Mouse (Mus musculus) midbrain, embryonic 10.5 days (tissue): ENCODE data around the gene Fam155a. TPM values are rescaled to one million over a fixed set of nuclear protein-coding genes. Genes with fewer than 3 reads are reported as not detected.

Experiments used
- DNase-seq: peaks from one replicate; pipeline ENCODE4 v3.0.0-alpha.2; 2017; ENCODE audit warnings: low spot score
- H3K27ac ChIP-seq: fragments of 300-500 bp; sonication (generic); replicated peaks from 2 replicates; pipeline ENCODE4 v1.5.1; 2016; ENCODE audit warnings: mild to moderate bottlenecking
- H3K27me3 ChIP-seq: fragments of 300-500 bp; sonication (generic); 2 replicates; pipeline ENCODE4 v1.6.1; 2016; ENCODE audit warnings: low read depth, mild to moderate bottlenecking; ENCODE audit not compliant: poor library complexity, severe bottlenecking
- H3K36me3 ChIP-seq: fragments of 300-500 bp; sonication (generic); 2 replicates; pipeline ENCODE4 v1.6.1; 2016; ENCODE audit warnings: mild to moderate bottlenecking, moderate library complexity
- H3K4me1 ChIP-seq: fragments of 300-500 bp; sonication (generic); 2 replicates; pipeline ENCODE4 v1.6.1; 2016
- H3K4me3 ChIP-seq: fragments of 300-500 bp; sonication (generic); 2 replicates; pipeline ENCODE4 v1.5.1; 2016; ENCODE audit warnings: mild to moderate bottlenecking, moderate library complexity
- H3K9me3 ChIP-seq: fragments of 300-500 bp; sonication (generic); replicated peaks from 2 replicates; pipeline ENCODE4 v1.6.1; 2016; ENCODE audit warnings: mild to moderate bottlenecking
- WGBS: fragments of 180-500 bp; shearing (Covaris S2); methylation state at CpG from one replicate; pipeline ENCODE4 v1.1.7; 2016; 5-methylcytosine and 5-hydroxymethylcytosine counted together
- microRNA-seq: library from miRNA; unstranded; fragments of <30 nt; microRNA quantifications from one replicate; pipeline ENCODE4, GENCODE M21; 2017
- polyA plus RNA-seq: library from polyadenylated mRNA; unstranded; fragments of >200 nt; fragmentation: Nextera tagmentation; extraction: Ambion mirVana; gene quantifications from 2 replicates; pipeline ENCODE4 v1.2.1, GENCODE M21; 2016

Fam155a gene
- polyA plus RNA-seq, 1 experiment from 2014 or later, result 1.8 TPM

DNA sequence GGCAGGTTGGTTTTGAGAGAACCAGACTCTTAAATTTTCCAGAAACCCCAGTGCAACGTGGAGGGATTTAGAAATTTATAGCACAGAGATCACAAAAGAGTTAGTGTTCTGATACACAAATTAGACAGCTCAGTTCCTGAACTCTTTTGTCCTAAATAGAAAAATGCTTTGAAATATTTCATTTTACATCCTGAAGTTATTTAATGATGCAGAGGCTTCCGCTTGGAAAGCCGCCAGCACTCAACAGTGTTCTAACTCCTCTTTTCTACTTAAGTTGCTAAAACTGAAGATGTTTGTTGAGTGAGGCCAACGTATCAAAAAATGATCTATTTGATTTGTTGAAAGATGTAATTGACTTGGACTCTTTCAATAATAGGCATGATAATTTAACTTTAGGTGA is 609.4 kb downstream of the Fam155a start:
- peaks cover 30% of the 10 kb centered on the region for H3K4me1 ChIP-seq
- H3K27ac ChIP-seq, result no peak overlapping the region
- H3K4me3 ChIP-seq, result no peak overlapping the region
- WGBS, result 93% methylated on average over 4 of the region's 4 CpGs
- DNase-seq, result no peak
- no peaks in the 10 kb centered on the region for H3K27me3 ChIP-seq
- no peaks in the 10 kb centered on the region for H3K36me3 ChIP-seq
- H3K9me3 ChIP-seq, result no peaks in the 10 kb centered on the region

GRCm38 (mm10) chr8:9159322-9159721 is 611.6 kb downstream of the Fam155a start:
- 0 out of 2 replicates have a peak, but pooled peaks cover 7% of the 10 kb centered on the region for H3K27me3 ChIP-seq
- peaks cover 36% of the 10 kb centered on the region for H3K4me1 ChIP-seq
- H3K4me3 ChIP-seq, result no peak overlapping the region
- H3K36me3 ChIP-seq, result no peaks in the 10 kb centered on the region
- DNase-seq, result no peak
- WGBS, result 84% methylated on average over 7 of the region's 7 CpGs
- peak overlapping the region; percentile 75; the same call in 1 of the 2 replicates for H3K27ac ChIP-seq
- H3K9me3 ChIP-seq, result no peaks in the 10 kb centered on the region

- Histone ChIP-seq H3K4me1 (peaks cover 36% of the 10 kb centered on the region), H3K4me3 (no peak overlapping the region), H3K9me3 (no peaks in the 10 kb centered on the region), H3K36me3 (no peaks in the 10 kb centered on the region), H3K27me3 (0 out of 2 replicates have a peak, but pooled peaks cover 7% of the 10 kb centered on the region), H3K27ac (peak overlapping the region; percentile 75)
- peak; percentile 16 for DNase-seq
- 58% methylated on average over 13 of the region's 13 CpGs for WGBS
These were observed 612.3 kb downstream of the Fam155a start for GRCm38 (mm10) chr8:9158652-9159051.

- DNase-seq, result peak; percentile 70
- 0 out of 2 replicates have a peak, but pooled peaks cover 7% of the 10 kb centered on the region for H3K27me3 ChIP-seq
- H3K36me3 ChIP-seq, result no peaks in the 10 kb centered on the region
- no peaks in the 10 kb centered on the region for H3K9me3 ChIP-seq
- peak overlapping the region; percentile 24 for H3K4me3 ChIP-seq
- H3K4me1 ChIP-seq, result peaks cover 45% of the 10 kb centered on the region
- 7% methylated on average over 23 of the region's 23 CpGs for WGBS
- H3K27ac ChIP-seq, result peak overlapping the region; percentile 80
These were observed 613.7 kb downstream of the Fam155a start for GRCm38 (mm10) chr8:9157141-9157781.

Small RNA genes lying within 50 kb of the gene (microRNA-seq; reads per million reads assigned to microRNA genes)
- not detected for gene Gm47312

Other genes starting within 250 kb of the Fam155a start
- not detected in 2 replicates for gene Gm10217, start 93.1 kb upstream of the Fam155a start, polyA plus RNA-seq
- gene Lig4, start 206.5 kb upstream of the Fam155a start, polyA plus RNA-seq, result 7.4 and 8.2 TPM in 2 replicates
- 14.3 and 15.2 TPM in 2 replicates for gene Abhd13, start 206.5 kb upstream of the Fam155a start, polyA plus RNA-seq
- 0.04 and 0.15 TPM in 2 replicates for gene Tnfsf13b, start 235.3 kb upstream of the Fam155a start, polyA plus RNA-seq